Mouse (Mus musculus) ES-E14 (cell line): ENCODE results near the gene Tcf25. TPM values are rescaled to one million over a fixed set of nuclear protein-coding genes. Genes with fewer than 3 reads are reported as not detected.
"Not testable (repeated sequence)": the region's sequence is repeated elsewhere in the genome, so short reads cannot be mapped to it uniquely, and the experiment has no call there.

ENCODE experiments used
- DNase-seq: peaks from one replicate; pipeline ENCODE4 v3.0.0-alpha.2; 2013; ENCODE audit warnings: low read depth, low spot score
- H3K27ac ChIP-seq: 2 replicates; pipeline ENCODE4 v1.5.1; 2012; ENCODE audit warnings: low read depth, mild to moderate bottlenecking, low read length, moderate library complexity, mixed read lengths; ENCODE audit not compliant: poor library complexity, insufficient read depth, severe bottlenecking
- H3K36me3 ChIP-seq: 2 replicates; pipeline ENCODE4 v1.6.1; 2012; ENCODE audit warnings: mild to moderate bottlenecking, low read length, moderate library complexity, mixed read lengths; ENCODE audit not compliant: control insufficient read depth, poor library complexity, insufficient read depth, severe bottlenecking
- H3K4me1 ChIP-seq, 2 experiments: fragments of 150-350 bp in 1 of 2; sonication (generic) in 1 of 2; 2 replicates each; pipeline ENCODE4 v1.6.1; 2012; ENCODE audit warnings: low read length in 2 of 2, mild to moderate bottlenecking in 1 of 2, mixed read lengths in 1 of 2; ENCODE audit not compliant: control insufficient read depth in 2 of 2, insufficient read depth in 2 of 2, poor library complexity in 1 of 2
- H3K4me3 ChIP-seq, 2 experiments: fragments of 150-350 bp in 1 of 2; sonication (generic) in 1 of 2; 2 replicates each; pipeline ENCODE4 v1.5.1; 2012; ENCODE audit warnings: low read length in 2 of 2, low read depth in 1 of 2, mild to moderate bottlenecking in 1 of 2, mixed read lengths in 1 of 2; ENCODE audit not compliant: insufficient read depth in 1 of 2, poor library complexity in 1 of 2, severe bottlenecking in 1 of 2
- H3K9ac ChIP-seq: 2 replicates; pipeline ENCODE4 v1.6.1; 2012; ENCODE audit warnings: low read depth, mild to moderate bottlenecking, low read length, mixed read lengths; ENCODE audit not compliant: poor library complexity, insufficient read depth, severe bottlenecking
- H3K9me3 ChIP-seq: fragments of 150-350 bp; sonication (generic); 2 replicates; pipeline ENCODE4 v1.6.1; 2012; ENCODE audit warnings: low read depth, mild to moderate bottlenecking, low read length; ENCODE audit not compliant: control insufficient read depth, insufficient read depth
- CHD2 ChIP-seq: IDR thresholded peaks from 2 replicates; pipeline ENCODE4 v1.6.1; 2014; ENCODE audit warnings: mild to moderate bottlenecking, low read depth, low read length, inconsistent platforms
- HCFC1 ChIP-seq: IDR thresholded peaks from 2 replicates; pipeline ENCODE4 v1.6.1; 2012; ENCODE audit warnings: low read length, inconsistent platforms, borderline replicate concordance; ENCODE audit not compliant: insufficient read depth
- MAFK ChIP-seq: IDR thresholded peaks from 2 replicates; pipeline ENCODE4 v1.6.1; 2014; ENCODE audit warnings: mild to moderate bottlenecking, low read depth, low read length, inconsistent platforms; ENCODE audit not compliant: insufficient read depth
- ZC3H11A ChIP-seq: IDR thresholded peaks from 2 replicates; pipeline ENCODE4 v1.6.1; 2012; ENCODE audit warnings: low read depth, mild to moderate bottlenecking, inconsistent platforms, low read length, borderline replicate concordance
- ZNF384 ChIP-seq: IDR thresholded peaks from 2 replicates; pipeline ENCODE4 v1.6.1; 2012; ENCODE audit warnings: low read depth, low read length, inconsistent platforms
- in situ Hi-C, 2 experiments: fragments of 600-800 bp; cut with MboI; formaldehyde crosslinking; loops; one replicate each; pipeline ENCODE4 v1.15.1; 2025; ENCODE audit warnings: low sequenced_read_pairs in 2 of 2, inconsistent platforms in 1 of 2; ENCODE audit not compliant: unreplicated experiment in 2 of 2
- total RNA-seq: library from RNA; depleted of rRNA; stranded (reverse); fragments of 300-350 nt; gene quantifications from 2 replicates; pipeline ENCODE4 v1.2.3, GENCODE M21; 2012

Gene Tcf25
- total RNA-seq, 1 experiment, result 114 TPM

DNA sequence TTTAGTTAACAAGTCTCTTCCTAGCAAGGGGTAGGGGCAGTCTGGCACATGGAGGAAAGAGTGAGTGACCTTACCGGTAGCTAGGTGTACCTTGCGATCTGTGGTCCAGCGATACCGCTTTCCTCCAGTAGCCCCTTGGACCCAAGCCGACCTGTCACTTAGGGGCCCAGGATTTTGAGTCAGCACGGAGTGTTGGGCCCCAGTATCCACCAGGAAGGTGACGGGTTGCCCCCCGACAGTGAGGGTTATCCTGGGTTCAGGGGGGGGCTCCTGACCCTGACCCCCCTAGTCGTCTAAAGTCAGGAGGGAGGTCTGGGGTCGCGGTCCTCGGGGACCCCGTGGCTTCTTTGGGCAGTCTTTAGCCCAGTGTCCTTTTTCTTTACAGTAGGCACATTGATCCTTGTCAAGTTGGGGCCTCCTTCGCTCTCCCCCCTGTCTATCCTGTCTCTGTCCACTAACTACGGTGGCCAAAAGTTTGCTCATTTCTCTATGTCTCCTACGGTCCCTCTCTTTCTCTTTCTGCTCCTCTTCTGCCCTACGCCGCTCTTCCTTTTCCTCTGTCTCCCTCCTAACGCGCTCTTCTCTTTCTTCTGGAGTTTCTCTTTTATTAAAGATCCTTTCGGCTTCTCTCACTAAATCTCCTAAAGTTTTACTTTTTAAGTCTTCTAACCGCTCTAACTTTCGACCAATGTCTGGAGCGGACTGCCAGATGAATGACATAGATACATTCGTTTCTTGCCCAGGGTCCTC lies 58.2 kb downstream of the Tcf25 start:
- Histone ChIP-seq H3K27ac (no peak overlapping the region), H3K4me3 (no peak overlapping the region), H3K36me3 (peaks cover 18% of the 10 kb centered on the region; the same call in 1 of the 2 replicates), H3K9me3 (no peaks in the 10 kb centered on the region), H3K4me1 (no peaks in the 10 kb centered on the region), H3K9ac (no peak overlapping the region)
- in situ Hi-C loops, result no loop called here
- TF ChIP-seq MAFK, result no peak
- no peak for TF ChIP-seq ZNF384
- no peak for TF ChIP-seq HCFC1
- TF ChIP-seq CHD2, result no peak
- no peak for TF ChIP-seq ZC3H11A
- DNase-seq, result no peak

DNA sequence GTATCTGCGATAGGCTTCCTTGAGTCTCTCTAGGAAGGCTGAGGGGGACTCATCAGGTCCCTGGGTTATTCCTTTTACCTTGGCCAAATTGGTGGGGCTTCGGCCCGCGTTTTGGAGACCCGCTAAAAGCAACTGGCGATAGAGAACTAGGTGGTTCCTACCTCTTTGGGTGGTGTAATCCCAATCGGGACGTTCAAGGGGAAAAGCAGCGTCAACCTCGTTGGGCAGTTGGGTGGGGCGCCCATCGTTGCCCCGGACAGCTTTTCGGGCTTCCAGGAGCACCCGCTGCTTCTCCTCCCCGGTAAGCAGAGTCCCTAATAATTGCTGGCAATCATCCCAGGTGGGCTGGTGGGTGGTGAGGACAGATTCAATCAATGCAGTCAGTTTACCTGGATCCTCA lies 58.8 kb downstream of the Tcf25 start:
- Histone ChIP-seq H3K4me3 (no peak overlapping the region), H3K36me3 (peaks cover 16% of the 10 kb centered on the region; the same call in 1 of the 2 replicates), H3K4me1 (no peaks in the 10 kb centered on the region), H3K9me3 (no peaks in the 10 kb centered on the region), H3K9ac (no peak overlapping the region), H3K27ac (no peak overlapping the region)
- DNase-seq, result no peak
- no peak for TF ChIP-seq HCFC1
- no peak for TF ChIP-seq MAFK
- no peak for TF ChIP-seq CHD2
- no peak for TF ChIP-seq ZNF384
- TF ChIP-seq ZC3H11A, result no peak
- in situ Hi-C loops, result no loop called here

DNA sequence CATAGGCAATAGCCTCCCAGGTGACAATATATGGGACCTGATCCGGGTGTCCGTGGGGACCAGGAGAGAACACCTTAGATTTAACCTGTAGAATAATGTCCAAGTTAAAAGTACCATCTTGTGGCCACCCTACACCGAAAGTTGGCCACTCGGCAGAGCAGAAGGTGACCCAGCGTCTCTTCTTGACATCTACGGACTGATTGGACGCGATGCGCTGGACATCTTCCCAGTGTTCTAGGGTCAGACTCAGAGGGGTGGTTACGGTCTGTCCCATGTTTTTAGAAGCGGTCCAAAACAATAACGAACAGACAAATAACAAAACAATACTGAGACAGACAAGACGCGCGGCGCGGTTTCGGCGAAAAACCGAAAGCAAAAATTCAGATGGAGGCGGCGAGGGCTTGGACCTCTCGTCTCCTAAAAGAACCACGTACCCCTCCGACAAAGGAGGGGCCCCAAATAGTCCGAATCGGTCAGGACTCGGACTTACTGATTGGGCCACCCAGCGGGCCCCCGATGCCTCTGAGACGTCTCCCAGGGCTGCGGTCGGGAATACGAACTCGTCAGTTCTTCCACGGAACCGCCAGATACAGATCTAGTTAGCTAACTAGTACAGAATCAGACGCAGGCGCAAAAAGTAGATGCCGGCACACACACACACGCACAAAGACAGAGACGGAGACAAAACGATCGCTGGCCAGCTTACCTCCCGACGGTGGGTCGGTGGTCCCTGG lies 59.9 kb downstream of the Tcf25 start:
- H3K27ac ChIP-seq, result not testable (repeated sequence)

DNA sequence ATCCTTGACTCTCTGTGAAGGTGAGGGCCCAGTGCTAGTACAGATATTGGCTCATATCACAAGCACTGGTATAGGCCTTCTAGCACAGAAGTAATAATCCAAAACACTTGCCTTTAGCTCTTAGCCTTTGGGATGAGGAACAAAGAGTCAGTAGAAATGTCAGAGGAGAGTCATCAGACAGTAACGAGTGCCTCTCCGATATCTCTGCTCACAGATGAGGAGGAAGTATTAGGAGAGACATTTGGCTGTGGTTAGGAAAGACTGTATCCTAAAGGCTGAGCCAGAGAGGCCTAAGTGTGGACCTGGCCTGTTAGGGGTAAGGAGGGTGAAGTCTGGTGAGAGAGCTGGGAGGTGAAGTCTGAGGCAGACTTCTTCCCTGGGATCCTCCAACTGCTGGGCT lies 68.2 kb downstream of the Tcf25 start:
- TF ChIP-seq MAFK, result no peak
- TF ChIP-seq ZC3H11A, result no peak
- TF ChIP-seq HCFC1, result no peak
- TF ChIP-seq ZNF384, result no peak
- no peak for TF ChIP-seq CHD2
- in situ Hi-C loops, result no loop called here
- no peak overlapping the region for H3K9ac ChIP-seq

More for the DNA sequence above, 59.9 kb downstream of the Tcf25 start:
- H3K4me3 ChIP-seq, DNase-seq, H3K9ac ChIP-seq, H3K9me3 ChIP-seq, in situ Hi-C loops, H3K4me1 ChIP-seq: not testable (repeated sequence)
- peaks cover 14% of the 10 kb centered on the region; the same call in 1 of the 2 replicates for H3K36me3 ChIP-seq

DNA sequence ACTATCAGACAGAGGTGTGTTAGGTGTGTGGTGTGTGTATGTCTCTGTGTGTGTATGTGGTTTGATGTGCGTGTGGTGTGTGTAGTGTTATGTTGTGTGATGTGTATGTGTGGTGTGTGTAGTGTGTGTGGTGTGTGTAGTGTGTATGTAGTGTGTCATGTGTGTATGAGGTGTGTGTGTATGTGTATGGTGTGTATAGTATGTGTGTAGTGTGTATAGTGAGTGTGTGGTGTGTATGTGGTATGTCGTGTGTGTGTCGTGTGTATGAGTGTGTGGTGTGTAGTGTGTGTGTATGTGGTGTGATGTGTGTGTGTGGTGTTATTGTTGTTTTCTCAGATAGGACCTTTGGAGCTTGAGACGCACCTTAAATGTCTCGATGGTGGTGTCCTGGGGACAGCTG lies 68.8 kb downstream of the Tcf25 start:
- DNase-seq, result no peak
- Histone ChIP-seq H3K36me3 (no peaks in the 10 kb centered on the region), H3K27ac (no peak overlapping the region), H3K9ac (no peak overlapping the region), H3K4me3 (no peak overlapping the region), H3K9me3 (no peaks in the 10 kb centered on the region), H3K4me1 (peaks cover 3 to 23% of the 10 kb centered on the region in 2 experiments; a peak in 3 of 4 replicates)
- TF ChIP-seq CHD2, result no peak
- TF ChIP-seq ZNF384, result no peak
- TF ChIP-seq HCFC1, result no peak
- TF ChIP-seq ZC3H11A, result no peak
- TF ChIP-seq MAFK, result no peak
- in situ Hi-C loops, result no loop called here

More for the DNA sequence above, 68.2 kb downstream of the Tcf25 start:
- H3K4me3 ChIP-seq, result no peak overlapping the region
- no peak overlapping the region for H3K27ac ChIP-seq
- no peaks in the 10 kb centered on the region for H3K36me3 ChIP-seq
- H3K4me1 ChIP-seq, result peaks cover 3 to 20% of the 10 kb centered on the region in 2 experiments; a peak in 3 of 4 replicates
- no peak for DNase-seq
- H3K9me3 ChIP-seq, result no peaks in the 10 kb centered on the region
